Mouse (Mus musculus) megakaryocyte progenitor cell, adult 5-6 weeks (primary cell): ENCODE measurements around the gene Tie1. TPM values are rescaled to one million over a fixed set of nuclear protein-coding genes. Genes with fewer than 3 reads are reported as not detected.

Experiments used
- ATAC-seq: replicated peaks from 2 replicates; pipeline ENCODE4 v1.8.0; 2016; ENCODE audit warnings: mild to moderate bottlenecking, moderate TSS enrichment, inconsistent platforms; ENCODE audit not compliant: poor library complexity
- total RNA-seq, 2 experiments: library from RNA; stranded (forward) in 1 of 2; stranded (reverse) in 1 of 2; fragments of 157-497, 149-512 nt in 1 of 2; fragments of 200-1000 nt in 1 of 2; gene quantifications; 2 replicates each; pipeline versions ENCODE4 v1.2.3 to v1.2.4; 2015 to 2017

Tie1 gene
- total RNA-seq, 2 experiments from 2014 or later = 3.5 to 4.4 TPM

DNA sequence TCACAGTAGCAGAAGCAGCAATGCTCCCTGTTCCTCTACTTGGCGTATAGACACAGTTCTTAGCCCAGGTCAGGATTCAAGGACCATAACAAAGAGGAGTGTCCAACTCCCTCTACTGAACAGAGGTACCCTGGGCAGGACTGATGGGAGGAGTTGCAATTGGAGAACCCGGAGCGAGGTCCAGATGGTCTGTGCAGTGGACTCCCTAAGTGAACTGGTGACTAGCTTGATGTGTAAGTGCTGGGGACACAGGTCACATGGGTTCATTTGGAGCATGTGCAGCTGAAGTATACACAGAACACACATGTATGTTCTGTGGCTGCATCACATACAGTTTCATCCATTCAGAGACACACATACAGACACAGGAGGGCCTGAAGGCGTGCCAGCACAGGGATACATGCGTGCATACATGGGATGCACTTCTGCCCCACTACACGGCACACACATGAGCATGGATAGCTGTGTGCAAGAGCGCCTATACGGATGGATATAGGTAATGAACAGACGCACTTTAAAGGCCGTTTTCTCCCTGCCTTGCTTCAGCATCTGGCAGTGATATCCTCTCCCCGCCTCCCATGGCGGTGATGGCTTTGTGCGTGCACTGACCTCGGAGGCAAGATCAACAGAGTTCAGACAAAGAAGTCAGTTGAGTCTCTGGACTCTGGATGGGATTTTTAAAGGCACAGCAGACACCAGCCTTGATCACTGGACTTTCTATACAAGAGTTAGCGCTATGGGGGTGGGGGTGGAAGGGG lies 12.9 kb downstream of the Tie1 start:
- ATAC-seq = no peak

DNA sequence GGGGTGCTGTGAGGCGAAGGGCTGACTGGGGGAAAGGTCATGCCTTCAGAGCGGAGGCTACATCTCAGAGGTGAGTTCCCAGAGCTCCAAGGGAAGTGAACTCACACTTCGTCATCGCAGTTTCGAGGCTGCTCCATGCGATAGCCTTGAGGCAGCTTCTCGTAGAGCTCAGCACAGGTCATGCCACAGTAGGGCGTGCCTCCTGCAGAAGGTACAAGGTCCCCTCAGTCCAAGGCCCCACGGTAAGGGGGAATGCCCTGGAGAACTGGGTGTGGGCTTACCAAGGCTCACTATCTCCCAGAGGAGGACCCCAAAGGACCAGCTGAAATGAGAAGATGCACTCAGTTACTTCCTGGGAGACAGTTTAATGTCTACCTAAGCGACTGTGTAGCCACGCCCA lies 17.2 kb downstream of the Tie1 start:
- no peak for ATAC-seq

DNA sequence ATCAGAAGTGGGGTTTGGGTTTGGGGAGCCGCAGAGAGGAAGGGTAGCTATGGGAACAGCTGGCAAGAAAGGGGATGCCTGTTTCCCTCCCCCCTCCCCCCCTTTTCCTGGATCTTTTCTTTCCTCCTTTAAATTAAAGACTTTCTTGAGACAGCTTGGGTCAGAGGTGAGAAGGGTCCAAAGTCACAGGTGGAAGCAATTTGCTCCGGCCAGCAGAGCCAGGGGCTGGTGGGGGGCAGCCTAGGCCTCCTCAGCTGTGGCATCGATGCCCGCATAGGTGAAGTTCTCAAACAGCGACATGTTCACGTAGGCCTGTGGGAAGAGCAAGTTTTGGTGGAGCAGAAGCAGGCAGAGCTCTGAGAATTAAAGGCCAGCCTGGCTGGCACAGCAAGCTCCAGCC lies 18.6 kb downstream of the Tie1 start:
- ATAC-seq = no peak

DNA sequence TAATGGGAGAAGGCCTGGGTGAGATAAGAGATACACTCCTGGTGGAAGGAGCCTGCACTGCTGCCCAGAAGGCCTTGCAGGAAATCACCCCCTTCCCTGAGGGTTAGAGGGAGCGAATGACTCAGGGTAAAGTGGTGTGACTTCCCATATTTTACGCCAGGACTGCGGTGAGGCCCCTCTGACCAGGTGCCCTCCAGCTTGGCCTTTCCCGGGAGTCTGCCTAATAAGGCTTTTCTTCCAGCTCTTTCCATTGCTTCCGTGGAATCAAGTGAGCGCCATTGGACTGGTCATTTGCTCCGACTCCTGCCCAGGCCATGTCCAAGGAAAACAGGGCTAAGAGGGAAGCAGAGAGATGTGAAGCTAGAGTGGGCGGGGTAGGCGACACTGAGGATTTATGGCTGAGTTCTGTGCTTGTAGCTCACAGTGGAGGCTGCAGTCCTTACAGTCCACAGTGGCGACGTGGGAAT lies 24.1 kb downstream of the Tie1 start:
- peak; percentile 98 for ATAC-seq

DNA sequence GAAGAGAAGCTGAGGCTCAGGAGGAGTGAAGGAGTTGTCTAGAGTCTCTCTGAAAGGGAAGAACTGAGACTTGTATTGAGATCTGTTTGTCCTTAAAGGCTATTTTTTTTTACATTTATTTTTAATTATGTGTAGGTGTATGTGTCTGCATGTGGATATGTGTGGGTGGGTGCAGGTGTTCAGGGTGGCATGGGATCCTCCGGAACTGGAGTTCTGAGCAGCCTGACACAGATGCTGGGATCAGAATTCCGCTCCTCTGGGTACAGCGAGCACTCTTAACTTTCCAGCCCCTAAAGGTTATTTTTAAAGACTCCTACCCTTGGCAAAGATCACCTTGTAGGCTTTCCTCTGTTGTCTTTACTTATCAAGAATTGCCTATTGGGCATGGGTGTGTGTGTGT lies 24.9 kb downstream of the Tie1 start:
- ATAC-seq = no peak

DNA sequence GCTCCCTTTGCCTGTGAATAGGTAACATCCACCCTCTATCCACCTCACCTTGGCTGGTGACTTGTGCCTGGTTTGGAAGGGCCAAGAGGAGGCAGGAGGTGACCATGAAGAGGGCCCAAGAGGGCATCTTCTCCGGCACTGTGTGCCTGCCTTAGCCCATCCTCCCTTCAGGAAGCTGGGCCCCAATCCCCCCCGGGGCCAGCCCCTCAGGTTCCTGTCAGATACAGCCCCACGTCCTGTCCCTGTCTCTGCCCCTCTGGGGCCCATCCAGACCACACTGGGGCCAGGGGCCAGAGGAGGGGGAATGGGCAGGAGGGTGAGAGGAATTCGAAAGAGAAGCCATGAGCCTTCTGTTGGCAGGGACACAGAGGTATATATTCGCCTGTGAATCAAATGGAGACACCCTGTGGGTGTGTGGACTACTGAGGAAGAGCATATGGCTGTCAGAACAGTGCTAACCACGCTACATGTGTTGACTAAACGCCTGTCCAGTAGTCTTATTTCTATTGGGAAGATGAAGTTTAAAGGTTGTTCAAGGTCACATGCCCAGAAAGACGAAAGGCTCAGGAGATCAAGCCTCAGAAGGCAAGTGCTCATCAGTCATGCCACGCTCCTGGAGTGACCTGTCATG lies 32.4 kb downstream of the Tie1 start, which contains the start of gene Mpl:
Gene Mpl (minus strand): TSS at position 169 of the 631 bp plus-strand sequence.
- no peak for ATAC-seq

DNA sequence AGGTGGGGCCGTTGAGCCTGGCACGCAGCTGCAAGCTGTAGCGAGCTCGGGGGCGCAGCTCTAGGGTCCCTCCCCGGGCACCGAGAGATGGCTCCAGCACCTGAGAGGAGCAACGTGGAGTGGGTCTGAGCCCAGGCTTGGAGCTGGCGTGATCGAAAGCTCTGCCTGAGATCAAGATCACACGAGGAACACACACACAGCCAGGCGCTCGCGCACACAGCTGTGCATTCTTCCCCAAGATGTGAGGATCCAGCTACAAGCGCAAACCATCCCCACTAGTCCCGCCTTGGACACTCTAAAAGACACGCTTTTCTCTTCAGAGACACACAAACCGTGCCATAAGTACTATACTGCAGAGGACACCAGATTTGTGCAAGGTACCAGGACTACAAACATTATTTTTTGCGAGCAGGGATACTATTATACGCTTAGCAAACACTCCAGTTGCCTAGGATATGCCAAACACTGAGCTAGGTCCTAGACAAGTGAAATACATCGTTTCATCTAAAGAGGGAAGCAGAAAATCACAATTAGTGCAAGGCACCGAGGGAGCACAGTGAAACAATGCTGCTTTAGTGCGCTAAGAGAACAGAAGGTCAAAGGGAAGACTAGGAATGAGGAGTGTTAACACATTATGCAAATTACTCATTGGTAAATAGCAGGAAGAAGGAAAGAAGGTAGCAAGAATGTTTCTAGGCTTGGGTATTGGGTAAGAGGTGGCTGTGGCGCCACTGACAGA lies 43.3 kb downstream of the Tie1 start:
- ATAC-seq = peak; percentile 39

DNA sequence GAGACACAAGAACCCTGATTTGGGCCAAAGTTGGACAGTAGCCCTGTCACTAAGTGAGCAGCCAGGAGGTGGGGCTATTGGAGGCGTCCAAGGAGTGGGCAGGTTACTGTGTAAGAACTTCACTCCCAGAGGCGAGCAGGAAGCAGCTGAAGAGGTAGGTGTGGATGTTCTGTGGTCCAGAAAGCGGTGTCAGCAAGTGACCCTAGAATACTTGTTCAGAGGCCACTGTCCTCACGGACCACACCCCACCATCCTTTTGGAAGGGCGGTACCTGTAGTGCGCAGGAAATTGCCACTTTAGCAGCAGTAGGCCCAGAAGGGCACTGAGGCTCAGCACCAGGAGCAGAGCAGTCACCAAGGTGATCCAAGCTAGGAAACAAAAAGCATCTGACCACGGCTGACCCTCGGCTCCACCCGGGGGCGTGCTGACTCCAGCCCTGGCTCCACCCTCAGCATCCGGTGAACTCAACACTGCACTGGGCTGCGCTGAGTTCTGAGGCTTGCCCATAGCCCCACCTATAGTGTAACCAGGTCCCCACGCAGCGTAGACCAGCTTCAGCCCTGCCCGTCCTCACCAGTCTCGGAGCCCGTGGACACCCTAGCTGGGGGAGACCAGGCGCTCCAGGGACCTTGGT lies 44.0 kb downstream of the Tie1 start:
- no peak for ATAC-seq

DNA sequence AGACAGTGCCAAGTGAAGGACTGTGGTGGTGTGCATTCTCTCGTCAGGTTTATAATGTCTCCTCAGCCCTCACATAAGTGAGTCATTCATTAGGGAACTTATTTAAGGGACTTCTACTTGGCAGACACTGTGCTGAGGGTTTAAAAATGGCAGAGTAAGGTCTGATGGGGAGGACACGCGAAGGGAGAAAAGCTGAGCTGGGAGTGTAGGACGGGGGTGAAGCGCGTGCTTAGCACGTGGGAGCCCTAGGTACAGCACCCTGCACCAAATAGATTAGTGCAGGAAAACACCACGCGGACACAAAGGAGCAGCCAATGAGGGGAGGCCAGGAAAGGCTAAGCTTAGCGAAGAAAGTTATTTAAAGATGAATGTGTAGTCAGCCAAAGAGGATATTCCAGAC lies 44.8 kb downstream of the Tie1 start:
- ATAC-seq = no peak

DNA sequence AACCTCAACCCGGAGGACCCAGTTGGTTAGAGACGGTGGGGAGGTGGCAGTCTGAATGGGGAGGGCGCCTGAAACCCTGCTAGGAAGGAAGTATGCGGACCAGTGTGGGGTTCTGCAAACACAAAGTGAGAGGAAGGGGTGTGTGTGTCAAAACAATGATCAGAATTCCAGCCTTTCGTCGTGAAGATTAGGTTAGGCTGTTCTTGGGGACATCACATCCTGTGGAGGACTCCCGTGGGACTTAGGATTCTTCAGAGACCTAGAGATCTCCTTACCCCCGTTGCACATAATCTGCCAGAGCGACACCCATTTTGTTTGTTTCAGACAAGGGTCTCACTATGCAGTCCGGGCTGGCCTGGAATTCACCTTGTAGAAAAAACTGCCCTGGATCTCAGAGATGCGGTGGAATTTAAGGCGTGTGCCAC lies 52.0 kb downstream of the Tie1 start:
- ATAC-seq = peak; percentile 33

DNA sequence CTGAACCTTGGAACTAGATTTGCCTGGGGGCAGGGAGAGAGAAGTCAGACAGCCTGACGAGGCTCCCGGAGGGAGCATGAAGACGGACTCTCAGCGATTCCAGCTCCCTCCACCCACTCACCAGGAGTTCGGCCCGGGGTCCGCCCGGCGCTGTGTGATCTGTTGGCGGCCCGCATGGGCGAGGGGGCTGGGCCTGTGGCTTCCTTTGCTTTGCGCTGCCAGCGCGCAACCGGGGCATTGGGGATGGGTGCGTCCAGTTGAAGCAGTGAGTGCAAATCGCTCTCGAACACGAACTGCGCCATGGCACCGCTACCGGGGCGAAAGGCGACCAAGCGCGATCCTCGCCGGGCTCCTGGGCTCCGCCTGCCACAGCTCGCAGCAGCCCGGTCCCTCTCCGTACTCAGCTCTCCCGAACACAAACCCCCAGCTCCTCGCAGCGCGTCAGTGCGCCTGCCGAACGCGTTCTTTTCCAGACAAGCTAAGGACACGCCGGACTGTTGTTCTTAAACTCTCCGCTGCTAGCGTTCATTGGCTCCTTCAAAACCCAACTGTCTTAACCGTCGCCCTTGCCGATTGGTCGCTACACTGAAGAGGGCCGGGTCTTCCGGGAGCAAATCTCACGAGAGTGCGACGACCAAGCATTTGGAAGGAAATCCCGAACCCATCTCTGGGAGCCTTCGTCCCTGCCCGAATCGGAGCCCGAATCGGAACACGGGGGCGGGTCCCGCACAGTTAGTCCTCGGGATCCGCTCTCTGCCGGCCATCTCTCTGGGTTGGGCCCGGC lies 52.8 kb downstream of the Tie1 start, which contains the start of gene Cdc20:
Gene Cdc20 (minus strand): TSS at position 533 of the 784 bp plus-strand sequence.
- peak; percentile 91 for ATAC-seq

DNA sequence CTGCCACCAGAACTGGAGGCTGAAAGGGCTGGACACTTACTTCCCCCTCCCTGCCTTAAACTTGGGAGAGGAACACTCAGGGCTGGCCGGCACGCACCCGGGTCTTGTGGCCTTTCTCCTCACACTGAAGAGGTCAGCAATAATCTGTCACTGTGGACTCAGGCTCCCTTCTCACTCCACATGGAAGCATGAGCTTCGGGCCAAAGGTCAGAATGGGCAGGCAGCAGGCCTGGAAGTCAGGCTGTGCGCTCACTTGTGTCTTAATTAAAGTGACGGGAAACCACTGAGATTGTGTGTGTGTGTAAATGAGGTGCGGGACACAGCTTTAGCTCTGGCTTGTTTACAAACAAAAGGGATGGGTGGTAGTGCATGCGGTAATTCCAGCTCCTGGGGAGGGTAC lies 57.5 kb downstream of the Tie1 start:
- no peak for ATAC-seq

DNA sequence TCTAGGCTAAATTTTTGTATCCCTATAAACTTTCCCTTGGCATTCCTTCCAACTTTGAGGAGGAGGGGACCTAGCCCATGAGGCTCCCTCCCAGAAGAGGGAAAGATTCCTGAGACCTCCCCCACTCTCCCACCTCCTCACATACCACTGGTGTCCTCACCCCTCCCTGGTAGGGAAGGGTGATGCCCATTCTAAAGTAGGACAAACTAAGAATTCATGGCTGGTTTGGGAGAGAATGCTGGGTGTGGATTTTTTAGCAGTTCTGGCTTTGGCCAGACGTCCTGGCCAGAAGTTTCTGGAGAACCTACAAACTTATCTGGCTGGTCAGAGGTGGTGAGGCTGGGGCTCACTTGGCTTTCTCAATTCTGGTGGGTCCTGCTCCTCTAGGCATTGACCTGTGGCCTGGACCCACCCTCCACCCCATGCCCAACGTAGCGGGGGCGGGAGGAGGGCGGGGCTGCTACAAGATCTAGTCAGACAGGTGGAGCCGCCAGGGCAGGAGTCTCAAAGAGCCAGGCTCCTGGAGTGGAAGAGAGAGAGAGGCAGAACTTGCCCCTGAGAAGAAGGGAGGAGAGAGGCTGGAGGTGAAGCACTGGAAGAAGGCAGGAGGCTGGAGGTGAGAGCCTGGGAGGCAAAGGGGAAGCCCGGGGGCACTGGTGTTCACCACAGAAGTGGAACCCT lies 60.5 kb downstream of the Tie1 start:
- no peak for ATAC-seq

DNA sequence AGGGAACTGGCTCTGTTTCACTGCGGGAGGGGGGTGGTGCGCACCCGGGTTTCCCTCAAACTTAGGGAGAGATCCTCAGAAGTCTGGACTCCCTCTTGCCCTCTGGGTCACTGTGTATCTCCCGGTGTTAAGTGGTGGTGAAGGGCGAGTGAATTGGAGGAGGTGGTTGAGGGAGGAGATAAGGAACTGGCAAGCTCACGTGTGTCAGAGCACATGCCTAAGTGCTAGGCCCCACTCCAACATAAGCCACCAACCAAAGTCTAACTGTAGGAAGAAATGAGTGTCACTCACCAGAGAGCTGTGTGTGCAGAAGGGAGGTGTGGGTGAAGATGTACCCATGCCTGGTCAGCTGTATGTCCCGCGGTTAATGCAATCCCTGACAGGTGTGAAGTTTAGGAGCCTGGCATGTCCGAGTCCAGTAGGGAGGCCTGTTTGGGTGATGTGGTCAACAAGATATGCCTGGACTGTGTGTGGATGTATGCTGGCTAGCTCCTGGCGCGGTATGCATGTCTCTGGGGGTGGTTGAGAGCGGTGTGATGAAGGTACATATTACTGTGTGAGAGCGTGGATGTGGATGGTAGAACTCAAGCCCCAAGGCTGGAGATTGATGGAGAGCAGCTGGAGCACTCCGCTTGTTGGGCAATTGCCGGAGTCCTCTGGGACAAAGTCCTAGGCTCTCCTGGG lies 61.2 kb downstream of the Tie1 start:
- peak; percentile 45 for ATAC-seq

DNA sequence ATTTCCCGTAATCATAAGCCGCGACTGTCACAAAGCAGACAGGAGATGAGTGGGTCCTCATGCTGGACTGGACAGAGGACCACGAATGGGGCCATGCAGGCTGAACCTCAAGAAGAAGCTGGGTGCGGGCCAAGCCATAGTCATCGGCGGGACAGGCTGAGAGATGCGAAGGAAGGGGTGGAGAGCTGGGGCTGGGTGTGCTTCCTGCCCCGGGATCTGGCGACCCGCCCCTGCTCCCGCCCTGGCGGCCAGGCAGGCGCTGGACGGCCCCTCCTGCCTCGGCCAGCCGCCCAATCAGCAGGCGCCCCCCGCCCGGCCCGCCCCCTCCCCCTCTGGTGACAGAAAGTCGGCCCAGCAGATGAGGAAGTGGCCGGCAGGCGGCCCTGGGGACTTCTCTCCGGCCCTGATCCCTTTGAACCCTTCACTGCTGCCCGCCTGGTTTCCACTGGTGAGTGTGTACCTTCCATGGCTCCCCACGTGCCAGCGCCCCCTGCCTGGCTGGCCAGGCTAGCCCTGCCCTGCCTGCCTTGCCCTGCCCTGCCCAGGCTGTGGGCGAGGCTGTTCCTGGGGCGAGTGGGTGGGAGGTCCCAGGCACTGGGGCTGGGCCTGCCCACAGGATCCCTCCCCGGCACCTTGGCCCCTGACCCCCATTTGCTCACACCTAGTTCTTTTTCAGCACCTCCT lies 62.0 kb downstream of the Tie1 start, which contains the start of gene Elovl1:
Gene Elovl1 (plus strand): TSS at position 326 of the 684 bp plus-strand sequence.
- peak; percentile 78 for ATAC-seq

DNA sequence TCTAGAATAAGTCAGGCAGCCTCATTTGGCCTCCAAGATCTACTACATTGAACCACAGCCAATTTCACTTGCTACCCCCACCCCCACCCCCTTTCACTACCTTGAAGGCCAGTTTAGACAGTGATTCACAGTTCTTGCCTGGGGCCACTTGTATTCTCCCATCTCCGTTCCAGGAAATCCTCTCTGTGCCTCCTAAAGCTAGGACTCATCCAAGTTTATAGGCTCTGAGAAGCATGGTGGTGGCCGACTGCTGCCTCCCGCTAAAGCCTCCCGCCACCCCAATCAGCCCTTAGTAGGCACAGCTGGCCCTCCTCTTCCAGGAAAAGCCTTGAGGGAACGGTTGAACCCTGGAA lies 62.5 kb downstream of the Tie1 start:
- ATAC-seq = peak; percentile 3

DNA sequence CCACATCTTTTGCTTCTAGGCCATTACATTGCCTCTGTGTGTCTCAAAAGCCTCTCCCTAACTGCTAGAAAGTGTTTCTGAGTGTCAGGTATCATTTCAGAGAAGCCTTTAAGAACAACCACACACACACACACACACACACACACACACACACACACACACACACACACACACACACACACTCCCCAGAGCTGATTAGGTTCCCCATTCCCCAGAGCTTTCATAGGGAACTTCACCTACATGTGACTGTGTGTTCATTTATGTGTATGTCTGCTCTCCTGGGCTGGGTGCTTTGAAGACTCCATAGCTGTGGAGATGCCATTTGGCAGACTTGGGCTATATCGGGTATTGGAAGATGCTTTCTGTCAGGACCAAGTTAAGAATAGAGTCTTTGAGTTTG lies 64.5 kb downstream of the Tie1 start:
- no peak for ATAC-seq

DNA sequence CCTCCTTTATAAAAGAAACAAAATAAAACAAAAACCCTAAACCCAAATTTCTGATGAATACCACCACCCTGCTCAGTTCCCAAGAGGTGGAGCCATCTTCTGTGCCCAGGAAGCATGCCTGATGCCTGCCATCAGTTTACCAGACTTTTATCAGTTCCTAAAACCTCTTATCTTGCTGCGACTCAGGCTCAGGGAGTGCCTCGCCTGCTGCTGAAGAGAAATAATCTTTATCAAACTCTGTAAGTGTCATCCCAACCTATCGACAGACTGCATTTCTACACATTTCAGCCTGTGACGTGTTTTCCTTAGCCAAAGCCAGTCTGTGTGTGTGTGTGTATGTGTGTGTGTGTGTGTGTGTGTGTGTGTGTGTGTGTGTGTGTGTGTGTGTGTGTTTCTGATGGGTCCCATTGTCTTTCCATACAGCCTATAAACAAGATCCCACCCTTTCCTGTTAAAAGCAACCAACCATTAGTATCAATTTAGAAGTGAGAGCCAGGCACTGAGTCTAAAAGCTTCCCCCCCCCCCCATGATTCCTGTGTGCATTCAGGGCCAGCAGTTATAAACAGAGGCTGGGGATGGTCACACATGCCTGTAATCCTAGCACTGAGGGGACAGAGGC lies 65.2 kb downstream of the Tie1 start:
- ATAC-seq = peak; percentile 35
